Mouse (Mus musculus): Measurements from ENCODE around the gene Spink8. TPM values are rescaled to one million over a fixed set of nuclear protein-coding genes. Genes with fewer than 3 reads are reported as not detected.

Gene Spink8
- polyA plus RNA-seq (2015; fragmentation: Illumina TruSeq; extraction: RNeasy Lipid Tissue Mini Kit (QIAGEN cat#74804); ENCODE audit: low read depth, low replicate concordance), result 15.7 TPM

GRCm38 (mm10) chr9:109811980-109812379 is at the start of gene Spink8:
TSS of gene Spink8 (plus strand) at chr9:109812280.

DNA sequence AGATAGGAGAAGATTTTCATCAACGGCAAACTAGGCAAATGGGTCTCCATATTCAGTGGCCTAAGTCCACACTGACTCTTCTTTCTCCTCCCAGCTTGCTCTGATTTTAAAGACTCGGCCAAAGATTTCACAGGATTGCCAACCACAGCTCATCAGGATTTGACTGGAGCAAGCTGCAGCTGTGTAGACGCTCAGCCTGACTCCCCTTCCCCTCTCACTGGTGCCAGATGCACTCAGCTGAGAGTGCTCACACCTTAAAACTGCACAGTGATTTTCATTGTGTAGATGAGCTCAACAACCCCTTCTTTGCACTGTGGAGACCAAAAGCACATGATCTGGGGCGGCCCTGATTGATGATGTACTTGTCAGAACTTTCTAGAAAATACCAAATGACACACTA is 21.5 kb upstream of the Spink8 start, which contains the start of gene Fbxw27:
TSS of gene Fbxw27 (minus strand) at position 101 of the 400 bp plus-strand sequence.

DNA sequence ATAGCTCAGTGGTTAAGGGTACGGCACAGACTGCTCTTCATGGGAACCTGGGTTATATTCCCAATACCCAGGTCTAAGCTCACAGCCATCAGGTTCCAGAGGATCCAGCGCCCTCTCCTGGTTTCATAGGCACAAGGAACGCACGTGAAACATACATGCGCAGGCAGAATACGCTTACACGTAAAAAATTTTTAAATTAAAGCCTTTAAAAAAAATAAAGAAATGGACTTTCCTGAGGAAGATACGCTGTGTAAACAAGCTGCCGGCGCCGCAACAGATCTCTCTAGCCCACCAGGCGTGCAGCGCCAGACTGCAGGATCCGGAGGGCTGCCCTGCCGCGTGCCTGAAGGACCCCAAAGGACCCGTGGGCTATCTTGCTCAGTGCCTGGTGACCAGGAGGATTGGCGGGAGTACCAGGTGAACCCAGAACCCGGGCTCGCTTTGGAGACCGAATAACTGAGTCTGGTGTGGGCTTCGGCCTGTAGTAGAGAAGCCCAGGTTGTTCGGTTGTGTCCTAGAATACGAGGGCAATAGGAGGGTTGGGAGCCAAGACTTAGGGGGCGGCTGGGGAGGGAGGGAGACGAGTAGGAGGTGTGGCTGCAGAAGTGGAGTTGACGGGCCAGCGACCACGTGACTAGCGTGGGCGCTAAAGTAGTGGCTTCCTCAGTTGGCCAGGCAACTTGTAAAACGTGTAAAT is 20.5 kb downstream of the Spink8 start, which contains the start of gene Nme6:
TSS of gene Nme6 (plus strand) at position 359 of the 697 bp plus-strand sequence.

DNA sequence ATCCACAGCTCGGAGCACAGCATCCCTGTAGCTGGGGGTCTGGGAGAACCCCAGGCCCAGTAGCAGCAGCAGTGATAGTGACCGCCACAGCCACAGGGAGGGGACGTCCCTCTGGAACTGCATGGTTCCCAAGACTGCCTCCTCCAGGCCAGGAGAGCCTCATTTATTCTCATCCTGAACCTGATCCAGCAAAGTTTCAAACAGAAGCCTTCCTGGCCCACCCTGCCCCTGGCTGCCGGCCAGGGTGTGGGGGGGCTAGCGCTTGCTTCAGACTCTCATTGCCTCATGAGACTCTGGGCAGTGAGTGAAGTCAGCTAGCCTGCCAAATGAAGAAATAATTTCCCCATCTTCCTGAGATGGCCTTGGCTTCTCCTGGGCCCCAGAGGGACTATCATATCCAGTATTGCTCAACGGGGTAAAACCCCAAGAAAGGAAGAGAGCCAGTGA is 37.3 kb downstream of the Spink8 start, which contains the start of gene Camp:
TSS of gene Camp (minus strand) at position 306 of the 447 bp plus-strand sequence.

GRCm38 (mm10) chr9:109874797-109875691 is 63.0 kb downstream of the Spink8 start, which contains the start of gene Cdc25a:
TSS of gene Cdc25a (plus strand) at chr9:109875579.

Other genes starting within 250 kb of the Spink8 start
- not detected for gene Fbxw15, start 244.0 kb upstream of the Spink8 start, polyA plus RNA-seq (2015; fragmentation: Illumina TruSeq; extraction: RNeasy Lipid Tissue Mini Kit (QIAGEN cat#74804); ENCODE audit: low read depth, low replicate concordance)
- gene Fbxw24, start 186.2 kb upstream of the Spink8 start, polyA plus RNA-seq (2015; fragmentation: Illumina TruSeq; extraction: RNeasy Lipid Tissue Mini Kit (QIAGEN cat#74804); ENCODE audit: low read depth, low replicate concordance), result not detected
- gene Fbxw25, start 147.6 kb upstream of the Spink8 start, polyA plus RNA-seq (2015; fragmentation: Illumina TruSeq; extraction: RNeasy Lipid Tissue Mini Kit (QIAGEN cat#74804); ENCODE audit: low read depth, low replicate concordance), result not detected
- not detected for gene Fbxw18, start 109.6 kb upstream of the Spink8 start, polyA plus RNA-seq (2015; fragmentation: Illumina TruSeq; extraction: RNeasy Lipid Tissue Mini Kit (QIAGEN cat#74804); ENCODE audit: low read depth, low replicate concordance)
- gene Fbxw26, start 66.2 kb upstream of the Spink8 start, polyA plus RNA-seq (2015; fragmentation: Illumina TruSeq; extraction: RNeasy Lipid Tissue Mini Kit (QIAGEN cat#74804); ENCODE audit: low read depth, low replicate concordance), result not detected
- gene Fbxw27, start 21.6 kb upstream of the Spink8 start, polyA plus RNA-seq (2015; fragmentation: Illumina TruSeq; extraction: RNeasy Lipid Tissue Mini Kit (QIAGEN cat#74804); ENCODE audit: low read depth, low replicate concordance), result not detected
- 15.4 TPM for gene Nme6, start 20.5 kb downstream of the Spink8 start, polyA plus RNA-seq (2015; fragmentation: Illumina TruSeq; extraction: RNeasy Lipid Tissue Mini Kit (QIAGEN cat#74804); ENCODE audit: low read depth, low replicate concordance)
- gene Camp, start 37.3 kb downstream of the Spink8 start, polyA plus RNA-seq (2015; fragmentation: Illumina TruSeq; extraction: RNeasy Lipid Tissue Mini Kit (QIAGEN cat#74804); ENCODE audit: low read depth, low replicate concordance), result not detected
- gene Cdc25a, start 63.3 kb downstream of the Spink8 start, polyA plus RNA-seq (2015; fragmentation: Illumina TruSeq; extraction: RNeasy Lipid Tissue Mini Kit (QIAGEN cat#74804); ENCODE audit: low read depth, low replicate concordance), result 4.9 TPM
- 379 TPM for gene Map4, start 119.2 kb downstream of the Spink8 start, polyA plus RNA-seq (2015; fragmentation: Illumina TruSeq; extraction: RNeasy Lipid Tissue Mini Kit (QIAGEN cat#74804); ENCODE audit: low read depth, low replicate concordance)